Mouse (Mus musculus) heart, embryonic 11.5 days (tissue): ENCODE measurements around the gene Ifi35. TPM values are rescaled to one million over a fixed set of nuclear protein-coding genes. Genes with fewer than 3 reads are reported as not detected.

Experiments
- ATAC-seq: fragments of 200-750 bp; cut with Nextera tagmentation; replicated peaks from 2 replicates; pipeline ENCODE4 v1.8.0; 2017; ENCODE audit warnings: moderate library complexity; ENCODE audit not compliant: insufficient number of reproducible peaks, low FRiP score, low TSS enrichment
- H3K27ac ChIP-seq: fragments of 300-500 bp; sonication (generic); 2 replicates; pipeline ENCODE4 v1.5.1; 2014; ENCODE audit warnings: mild to moderate bottlenecking, low read depth, low read length
- H3K27me3 ChIP-seq: fragments of 300-500 bp; sonication (generic); 2 replicates; pipeline ENCODE4 v1.6.1; 2014; ENCODE audit warnings: mild to moderate bottlenecking, low read length, mixed read lengths; ENCODE audit not compliant: control insufficient read depth, insufficient read depth
- H3K36me3 ChIP-seq: fragments of 300-500 bp; sonication (generic); 2 replicates; pipeline ENCODE4 v1.6.1; 2014; ENCODE audit warnings: mild to moderate bottlenecking, low read length, moderate library complexity, mixed read lengths; ENCODE audit not compliant: control insufficient read depth, insufficient read depth
- H3K4me1 ChIP-seq: fragments of 300-500 bp; sonication (generic); 2 replicates; pipeline ENCODE4 v1.6.1; 2014; ENCODE audit warnings: low read length; ENCODE audit not compliant: control insufficient read depth, insufficient read depth
- H3K4me2 ChIP-seq: fragments of 300-500 bp; sonication (generic); 2 replicates; pipeline ENCODE4 v1.6.1; 2014; ENCODE audit warnings: mild to moderate bottlenecking, moderate library complexity
- H3K4me3 ChIP-seq: fragments of 300-500 bp; sonication (generic); 2 replicates; pipeline ENCODE4 v1.5.1; 2014; ENCODE audit warnings: low read depth, low read length
- H3K9ac ChIP-seq: fragments of 300-500 bp; sonication (generic); 2 replicates; pipeline ENCODE4 v1.6.1; 2014; ENCODE audit warnings: mild to moderate bottlenecking, low read depth, low read length, moderate library complexity
- H3K9me3 ChIP-seq: fragments of 300-500 bp; sonication (generic); replicated peaks from 2 replicates; pipeline ENCODE4 v1.6.1; 2016; ENCODE audit warnings: low read length; ENCODE audit not compliant: control insufficient read depth
- WGBS: fragments of 180-500 bp; shearing (Covaris S2); extraction: QIAGEN DNeasy Blood & Tissue Kit; methylation state at CpG from one replicate; pipeline ENCODE4 v1.1.7; 2014; ENCODE audit not compliant: insufficient replicate concordance; 5-methylcytosine and 5-hydroxymethylcytosine counted together
- polyA plus RNA-seq: library from polyadenylated mRNA; unstranded; fragments of >200 nt; fragmentation: Nextera tagmentation; extraction: Ambion mirVana; gene quantifications from 2 replicates; pipeline ENCODE4 v1.2.1, GENCODE M21; 2014

Gene Ifi35
- 10.2 and 11.8 TPM in 2 replicates for polyA plus RNA-seq

DNA sequence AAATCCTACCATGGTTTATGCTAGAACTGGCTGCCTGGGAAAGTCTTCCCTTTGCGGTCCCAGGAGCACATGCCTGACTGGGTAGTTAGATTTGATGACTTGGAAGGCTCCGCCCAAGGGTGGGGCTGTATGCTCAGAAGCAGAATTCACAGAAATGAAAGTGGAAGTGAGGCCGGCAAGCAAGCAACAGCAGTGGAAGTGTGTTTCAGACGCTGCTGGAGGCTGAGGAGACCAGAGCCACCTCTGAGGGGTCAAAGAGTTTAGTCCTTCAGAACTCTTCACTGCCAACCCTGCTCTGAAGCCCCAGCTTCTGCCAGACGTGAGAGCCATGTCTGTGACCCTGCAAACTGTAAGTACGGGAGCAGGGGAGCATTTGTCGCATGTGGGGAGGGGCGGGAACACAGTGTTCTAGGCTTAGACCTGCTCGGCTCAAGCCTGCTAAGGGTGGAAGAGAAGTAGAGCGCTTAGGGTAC lies at the start of gene Ifi35:
Gene Ifi35, plus strand, starts transcription at position 134 of the 473 bp plus-strand sequence.
- H3K27me3 ChIP-seq: no peaks in the 10 kb centered on the region
- peak within 1 kb of the TSS; percentile 74 for H3K9ac ChIP-seq
- ATAC-seq: peak; percentile 71
- peaks cover 10% of the 10 kb centered on the region for H3K4me1 ChIP-seq
- peak within 1 kb of the TSS; percentile 62 for H3K27ac ChIP-seq
- H3K4me3 ChIP-seq: peak within 1 kb of the TSS; percentile 50
- 18% methylated on average over 10 of the region's 10 CpGs for whole genome bisulfite sequencing
- H3K4me2 ChIP-seq: peak within 1 kb of the TSS; percentile 63
- H3K36me3 ChIP-seq: peaks cover 19% of the 10 kb centered on the region
- no peaks in the 10 kb centered on the region for H3K9me3 ChIP-seq

DNA sequence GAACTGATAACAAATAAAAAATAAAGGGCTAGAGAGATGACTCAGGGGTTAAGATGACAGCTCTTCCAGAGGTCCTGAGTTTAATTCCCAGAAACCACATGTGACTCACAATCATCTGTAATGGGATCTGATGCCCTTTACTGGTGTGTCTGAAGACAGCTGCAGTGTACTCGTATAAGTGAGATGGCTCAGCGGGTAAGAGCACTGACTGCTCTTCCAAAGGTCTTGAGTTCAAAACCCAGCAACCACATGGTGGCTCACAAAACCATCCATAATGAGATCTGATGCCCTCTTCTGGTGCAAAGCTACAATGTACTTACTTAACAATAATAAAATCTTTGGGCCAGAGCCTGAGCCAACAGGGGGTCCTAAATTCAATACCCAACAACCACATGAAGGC lies 32.9 kb upstream of the Ifi35 start:
- ATAC-seq: no peak
- Histone ChIP-seq H3K4me1 (no peaks in the 10 kb centered on the region; the same call in 1 of the 2 replicates), H3K9me3 (no peaks in the 10 kb centered on the region), H3K36me3 (peaks cover 15% of the 10 kb centered on the region), H3K9ac (no peak overlapping the region), H3K27ac (no peak overlapping the region), H3K4me3 (no peak overlapping the region), H3K27me3 (no peaks in the 10 kb centered on the region), H3K4me2 (no peak overlapping the region)
- 94% methylated on average over 2 of the region's 2 CpGs for WGBS

GRCm38 (mm10) chr11:101416433-101417100 lies 31.6 kb upstream of the Ifi35 start:
- Histone ChIP-seq H3K27me3 (no peaks in the 10 kb centered on the region), H3K4me3 (peak overlapping the region; percentile 80), H3K27ac (peak overlapping the region; percentile 65), H3K36me3 (peaks cover 5% of the 10 kb centered on the region; the same call in 1 of the 2 replicates), H3K4me1 (no peaks in the 10 kb centered on the region; the same call in 1 of the 2 replicates), H3K4me2 (peak overlapping the region; percentile 83), H3K9ac (peak overlapping the region; percentile 92), H3K9me3 (no peaks in the 10 kb centered on the region)
- ATAC-seq: no peak
- 3% methylated on average over 11 of the region's 11 CpGs for WGBS

- peak within 1 kb of the TSS; percentile 83 for H3K4me2 ChIP-seq
- peak within 1 kb of the TSS; percentile 80 for H3K4me3 ChIP-seq
- peak within 1 kb of the TSS; percentile 65 for H3K27ac ChIP-seq
- peak within 1 kb of the TSS; percentile 92 for H3K9ac ChIP-seq
- H3K27me3 ChIP-seq: no peaks in the 10 kb centered on the region
- no peaks in the 10 kb centered on the region for H3K9me3 ChIP-seq
- 0 out of 2 replicates have a peak, but pooled peaks have one; percentile 43 for ATAC-seq
- no peaks in the 10 kb centered on the region; the same call in 1 of the 2 replicates for H3K4me1 ChIP-seq
- under 1% methylated on average over 45 of the region's 45 CpGs for WGBS
- peaks cover 8% of the 10 kb centered on the region; the same call in 1 of the 2 replicates for H3K36me3 ChIP-seq
Measured at GRCm38 (mm10) chr11:101417101-101417855, 30.9 kb upstream of the Ifi35 start, which contains the start of gene Aarsd1. Gene Aarsd1 (minus strand): TSS chr11:101417615.

DNA sequence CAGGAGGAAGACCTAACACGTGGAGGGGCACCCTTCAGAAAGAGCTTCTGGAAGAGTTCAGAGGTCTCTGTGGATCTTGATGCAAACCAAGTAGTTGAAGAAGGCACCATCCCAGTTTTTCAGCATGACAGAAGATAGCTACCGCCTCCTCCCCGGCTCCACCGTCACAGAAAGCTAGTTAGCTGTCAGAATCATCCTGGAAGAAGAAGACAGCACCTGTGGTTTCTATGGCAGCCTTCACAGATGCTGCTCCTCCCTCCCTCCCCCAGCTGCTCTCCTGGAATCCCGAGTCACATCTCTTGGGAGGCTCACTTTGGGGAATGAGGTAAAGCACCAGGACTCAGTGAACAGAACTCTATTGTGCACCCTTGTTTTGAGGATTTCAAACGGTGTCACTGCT lies 29.2 kb upstream of the Ifi35 start:
- ATAC-seq: no peak
- Histone ChIP-seq H3K4me1 (peaks cover 6% of the 10 kb centered on the region; the same call in 1 of the 2 replicates), H3K27me3 (no peaks in the 10 kb centered on the region), H3K27ac (no peak overlapping the region), H3K9me3 (no peaks in the 10 kb centered on the region), H3K4me3 (no peak overlapping the region), H3K4me2 (no peak overlapping the region), H3K36me3 (0 out of 2 replicates have a peak, but pooled peaks cover 2% of the 10 kb centered on the region), H3K9ac (no peak overlapping the region; the same call in 1 of the 2 replicates)
- 64% methylated on average over 6 of the region's 6 CpGs for WGBS

DNA sequence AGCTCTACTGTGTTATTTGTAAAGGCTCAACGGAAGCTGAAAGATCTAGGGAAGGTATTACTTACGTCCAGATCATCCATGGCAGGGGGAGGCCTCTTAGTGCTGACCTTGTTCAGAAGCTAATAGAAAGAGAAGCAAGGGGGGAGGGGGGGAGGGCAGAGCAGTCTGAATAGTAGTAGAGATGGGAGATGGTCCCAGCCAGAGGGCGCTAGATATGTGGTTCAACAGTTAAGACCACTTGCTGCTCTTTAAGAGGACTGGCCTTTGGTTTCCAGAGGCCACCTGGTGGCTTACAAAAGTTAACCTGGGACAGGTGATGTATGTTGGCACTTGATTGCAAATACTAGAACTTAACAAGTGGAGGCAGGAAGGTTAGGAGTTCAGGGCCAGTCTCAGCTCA lies 28.6 kb upstream of the Ifi35 start:
- Histone ChIP-seq H3K9me3 (no peaks in the 10 kb centered on the region), H3K9ac (no peak overlapping the region), H3K4me3 (no peak overlapping the region), H3K4me1 (peaks cover 6% of the 10 kb centered on the region; the same call in 1 of the 2 replicates), H3K4me2 (no peak overlapping the region), H3K27ac (no peak overlapping the region), H3K27me3 (no peaks in the 10 kb centered on the region), H3K36me3 (0 out of 2 replicates have a peak, but pooled peaks cover 2% of the 10 kb centered on the region)
- 34% methylated on average over 3 of the region's 3 CpGs for WGBS
- ATAC-seq: no peak

DNA sequence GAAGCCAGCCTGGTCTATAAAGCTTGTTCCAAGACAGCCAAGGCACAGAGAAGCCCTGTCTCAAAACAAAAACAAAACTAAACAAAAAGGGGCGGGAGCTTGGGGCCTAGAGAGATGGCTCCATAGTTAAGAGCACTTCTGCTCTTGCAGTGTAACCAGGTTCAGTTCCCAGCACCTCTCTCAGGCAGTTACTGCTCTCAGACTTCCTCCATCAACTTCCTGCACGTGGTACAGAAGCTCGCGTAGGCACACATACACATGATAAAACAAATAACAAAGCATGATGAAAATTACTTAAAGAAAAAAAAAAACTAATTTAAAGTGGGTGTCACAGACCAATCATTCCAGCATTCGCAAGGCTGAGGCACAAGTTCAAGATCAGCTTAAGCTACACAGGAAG lies 28.1 kb upstream of the Ifi35 start:
- H3K9ac ChIP-seq: no peak overlapping the region
- no peak overlapping the region for H3K4me3 ChIP-seq
- no peak overlapping the region for H3K4me2 ChIP-seq
- 82% methylated on average over 5 of the region's 5 CpGs for WGBS
- no peak overlapping the region for H3K27ac ChIP-seq
- H3K9me3 ChIP-seq: no peaks in the 10 kb centered on the region
- 0 out of 2 replicates have a peak, but pooled peaks cover 2% of the 10 kb centered on the region for H3K36me3 ChIP-seq
- peaks cover 6% of the 10 kb centered on the region; the same call in 1 of the 2 replicates for H3K4me1 ChIP-seq
- ATAC-seq: no peak
- no peaks in the 10 kb centered on the region for H3K27me3 ChIP-seq

DNA sequence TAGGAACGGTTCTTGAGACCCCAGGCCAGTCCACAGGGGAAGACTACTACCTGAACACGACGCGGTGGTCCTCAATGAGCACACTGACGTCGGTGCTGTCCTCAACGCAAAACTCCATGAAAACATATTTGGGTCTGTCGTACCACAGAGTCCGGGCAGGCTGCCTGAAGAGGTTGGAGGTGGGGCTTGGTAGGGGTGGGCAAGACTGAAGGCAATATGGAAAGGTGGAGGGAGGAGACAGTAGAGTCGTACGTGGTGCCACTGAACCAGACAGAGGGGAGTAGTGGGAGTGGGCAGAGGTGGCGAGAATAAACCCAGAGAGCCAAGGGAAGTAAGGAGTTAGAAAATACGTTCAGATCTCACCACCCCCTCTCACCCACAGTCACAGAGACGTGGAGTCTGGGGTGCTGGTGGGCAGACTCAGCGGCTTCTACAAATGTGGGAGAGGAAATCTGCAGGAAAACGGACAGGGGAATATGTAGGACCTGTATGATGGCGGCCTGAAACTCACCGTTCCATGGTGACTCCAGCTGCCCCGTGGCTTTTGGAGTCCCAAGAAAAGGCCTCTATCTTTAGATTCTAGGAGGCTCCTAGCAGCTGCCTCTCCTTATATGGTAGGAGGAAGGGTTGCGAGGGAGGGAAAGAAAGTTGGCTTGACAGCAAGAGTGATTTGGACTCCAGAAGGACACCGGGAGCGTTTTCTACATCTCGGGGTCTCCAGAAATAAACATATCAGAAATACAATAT lies 23.9 kb upstream of the Ifi35 start, which contains the start of gene Gm27029:
Gene Gm27029, minus strand, starts transcription at position 692 of the 747 bp plus-strand sequence.
- H3K27ac ChIP-seq: peak within 1 kb of the TSS; percentile 94
- H3K9me3 ChIP-seq: no peaks in the 10 kb centered on the region
- H3K9ac ChIP-seq: peak within 1 kb of the TSS; percentile 90
- peak within 1 kb of the TSS; percentile 98 for H3K4me2 ChIP-seq
- 0 out of 2 replicates have a peak, but pooled peaks cover 2% of the 10 kb centered on the region for H3K36me3 ChIP-seq
- peaks cover 17% of the 10 kb centered on the region for H3K4me1 ChIP-seq
- H3K27me3 ChIP-seq: no peaks in the 10 kb centered on the region
- WGBS: 3% methylated on average over 23 of the region's 23 CpGs
- peak within 1 kb of the TSS; percentile 95 for H3K4me3 ChIP-seq
- ATAC-seq: peak; percentile 62; the same call in 1 of the 2 replicates
